Mouse (Mus musculus) G1E (cell line): ENCODE results near the gene Ccdc96.

Experiments
- CTCF ChIP-seq: IDR thresholded peaks from 2 replicates; pipeline ENCODE4 v1.5.1; 2012; ENCODE audit warnings: low read depth, low read length, inconsistent platforms, mixed read lengths
- GATA1 ChIP-seq: IDR thresholded peaks from 2 replicates; pipeline ENCODE4 v1.6.1; 2012; ENCODE audit warnings: borderline replicate concordance, low read length, inconsistent platforms, mixed read lengths
- POLR2AphosphoS5 ChIP-seq: IDR thresholded peaks from 2 replicates; pipeline ENCODE4 v1.6.1; 2012; ENCODE audit warnings: low read depth, low read length, inconsistent platforms; ENCODE audit not compliant: insufficient replicate concordance

- TF ChIP-seq CTCF, result no peak
- TF ChIP-seq GATA1, result no peak
- TF ChIP-seq POLR2AphosphoS5, result no peak
Observed at GRCm38 (mm10) chr5:36477486-36477885, 6.9 kb upstream of the Ccdc96 start.
